Comparison of ENCODE assay signal across 8 mouse cellular contexts in the genomic region with DNA sequence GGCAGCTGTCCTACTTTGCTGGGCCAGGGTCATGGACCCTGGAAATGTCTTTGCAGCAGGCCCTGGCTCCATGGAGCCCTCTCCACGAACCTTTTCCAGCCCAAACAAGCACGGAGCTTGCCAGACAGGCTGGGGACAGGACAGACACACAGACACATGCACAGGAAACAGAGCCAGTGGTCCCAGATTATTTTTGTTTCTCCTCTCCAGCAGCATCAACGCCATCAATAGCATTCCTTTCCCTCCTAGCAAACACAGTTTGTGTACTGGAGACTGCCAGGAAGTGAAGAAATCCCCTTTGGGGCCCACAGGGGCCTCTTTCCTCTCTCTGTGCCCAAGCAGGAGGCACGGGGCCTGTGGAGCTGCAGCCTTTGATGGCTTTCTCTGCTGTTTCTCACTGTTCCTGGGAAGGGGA.
DNase-seq lines count a peak whose midpoint lies in the region; ATAC-seq lines count a peak whose summit lies in the region.

No protein-coding gene starts in this region.

- peaks cover 6% of the 10 kb centered on the region; the same call in 1 of the 2 replicates for H3K4me1 ChIP-seq in hindbrain, embryonic 12.5 days

- no peak overlapping the region for H3K4me2 ChIP-seq in hindbrain, embryonic 12.5 days (replicated peaks)

- WGBS in hindbrain, embryonic 12.5 days, result 10% methylated on average over 4 of the region's 4 CpGs

- H3K36me3 ChIP-seq in hindbrain, embryonic 12.5 days, result no peaks in the 10 kb centered on the region

- H3K27me3 ChIP-seq in hindbrain, embryonic 12.5 days, result no peaks in the 10 kb centered on the region

- no peak for ATAC-seq in hindbrain, embryonic 12.5 days (ENCODE audit: low FRiP score)

- H3K9ac ChIP-seq in hindbrain, embryonic 12.5 days, result no peak overlapping the region

- H3K4me3 ChIP-seq in hindbrain, embryonic 12.5 days, result no peak overlapping the region

- H3K27ac ChIP-seq in hindbrain, embryonic 12.5 days, result peak overlapping the region; percentile 57

- H3K9me3 ChIP-seq in hindbrain, embryonic 12.5 days (replicated peaks), result no peaks in the 10 kb centered on the region

- peak; percentile 11 for DNase-seq in cerebellum, adult 9-11 months
- no peak for DNase-seq in cerebellum, adult 8-10 months
- peak; percentile 68 for DNase-seq in Muller cell, postnatal 12 days (ENCODE audit: inconsistent ontology term)
- DNase-seq in gastrocnemius, adult 8-10 months (ENCODE audit: low spot score in 2 of 2), result peak; percentile 23 to 48
- DNase-seq in lung, postnatal 4 days, result peak; percentile 43 to 62
- DNase-seq in left cerebral cortex, adult 11 months (ENCODE audit: low spot score), result no peak
- no peak for DNase-seq in thymus, postnatal 10 days (ENCODE audit: low spot score in 2 of 2)

Comparison
In these comparisons a context has a peak if more than half of its experiments do, and no peak if none do; other contexts are left out.
1. DNase-seq: peak in cerebellum, adult 9-11 months (single experiment), Muller cell, postnatal 12 days (single experiment), gastrocnemius, adult 8-10 months (2 of 2) and lung, postnatal 4 days (2 of 2); none in cerebellum, adult 8-10 months (single experiment), left cerebral cortex, adult 11 months (single experiment) and thymus, postnatal 10 days (0 of 2).